Mouse (Mus musculus) kidney, postnatal 0 days (tissue): ENCODE results near the gene Camk1d. TPM values are rescaled to one million over a fixed set of nuclear protein-coding genes. Genes with fewer than 3 reads are reported as not detected.

Experiments used
- ATAC-seq: fragments of 200-750 bp; cut with Nextera tagmentation; replicated peaks from 2 replicates; pipeline ENCODE4 v1.8.0; 2017; ENCODE audit warnings: low read depth, moderate number of reproducible peaks, moderate TSS enrichment, moderate library complexity; ENCODE audit not compliant: low FRiP score
- DNase-seq: peaks from one replicate; pipeline ENCODE4 v3.0.0-alpha.2; 2016; ENCODE audit warnings: low spot score
- H3K27ac ChIP-seq: fragments of 300-500 bp; sonication (generic); 2 replicates; pipeline ENCODE4 v1.5.1; 2014; ENCODE audit warnings: mild to moderate bottlenecking
- H3K27me3 ChIP-seq: fragments of 300-500 bp; sonication (generic); 2 replicates; pipeline ENCODE4 v1.6.1; 2014; ENCODE audit warnings: low read length, mixed read lengths; ENCODE audit not compliant: insufficient read depth
- H3K36me3 ChIP-seq: fragments of 300-500 bp; sonication (generic); 2 replicates; pipeline ENCODE4 v1.6.1; 2014; ENCODE audit warnings: low read length, mixed read lengths; ENCODE audit not compliant: insufficient read depth
- H3K4me1 ChIP-seq: fragments of 300-500 bp; sonication (generic); replicated peaks from 2 replicates; pipeline ENCODE4 v1.6.1; 2014; ENCODE audit warnings: antibody characterized with exemption, low read length, mixed read lengths; ENCODE audit not compliant: insufficient read depth
- H3K4me2 ChIP-seq: fragments of 300-500 bp; sonication (generic); 2 replicates; pipeline ENCODE4 v1.6.1; 2014; ENCODE audit warnings: mild to moderate bottlenecking, low read length, moderate library complexity, mixed read lengths
- H3K4me3 ChIP-seq: fragments of 300-500 bp; sonication (generic); replicated peaks from 2 replicates; pipeline ENCODE4 v1.5.1; 2014; ENCODE audit warnings: low read depth, low read length
- H3K9ac ChIP-seq: fragments of 300-500 bp; sonication (generic); 2 replicates; pipeline ENCODE4 v1.6.1; 2014; ENCODE audit warnings: low read depth, low read length
- H3K9me3 ChIP-seq: fragments of 300-500 bp; sonication (generic); replicated peaks from 2 replicates; pipeline ENCODE4 v1.6.1; 2016; ENCODE audit warnings: low read length, inconsistent platforms, mixed read lengths
- CTCF ChIP-seq: IDR thresholded peaks from 2 replicates; pipeline ENCODE4 v1.5.1; 2016; ENCODE audit warnings: antibody characterized with exemption, low read depth, mild to moderate bottlenecking, moderate library complexity
- WGBS: fragments of 180-500 bp; shearing (Covaris S2); extraction: QIAGEN DNeasy Blood & Tissue Kit; methylation state at CpG from one replicate; pipeline ENCODE4 v1.1.7; 2014; 5-methylcytosine and 5-hydroxymethylcytosine counted together
- polyA plus RNA-seq: library from polyadenylated mRNA; unstranded; fragments of >200 nt; fragmentation: Nextera tagmentation; extraction: Ambion mirVana; gene quantifications from 2 replicates; pipeline ENCODE4 v1.2.1, GENCODE M21; 2015

Camk1d gene
- polyA plus RNA-seq, 1 experiment from 2014 or later, result 1.5 TPM

DNA sequence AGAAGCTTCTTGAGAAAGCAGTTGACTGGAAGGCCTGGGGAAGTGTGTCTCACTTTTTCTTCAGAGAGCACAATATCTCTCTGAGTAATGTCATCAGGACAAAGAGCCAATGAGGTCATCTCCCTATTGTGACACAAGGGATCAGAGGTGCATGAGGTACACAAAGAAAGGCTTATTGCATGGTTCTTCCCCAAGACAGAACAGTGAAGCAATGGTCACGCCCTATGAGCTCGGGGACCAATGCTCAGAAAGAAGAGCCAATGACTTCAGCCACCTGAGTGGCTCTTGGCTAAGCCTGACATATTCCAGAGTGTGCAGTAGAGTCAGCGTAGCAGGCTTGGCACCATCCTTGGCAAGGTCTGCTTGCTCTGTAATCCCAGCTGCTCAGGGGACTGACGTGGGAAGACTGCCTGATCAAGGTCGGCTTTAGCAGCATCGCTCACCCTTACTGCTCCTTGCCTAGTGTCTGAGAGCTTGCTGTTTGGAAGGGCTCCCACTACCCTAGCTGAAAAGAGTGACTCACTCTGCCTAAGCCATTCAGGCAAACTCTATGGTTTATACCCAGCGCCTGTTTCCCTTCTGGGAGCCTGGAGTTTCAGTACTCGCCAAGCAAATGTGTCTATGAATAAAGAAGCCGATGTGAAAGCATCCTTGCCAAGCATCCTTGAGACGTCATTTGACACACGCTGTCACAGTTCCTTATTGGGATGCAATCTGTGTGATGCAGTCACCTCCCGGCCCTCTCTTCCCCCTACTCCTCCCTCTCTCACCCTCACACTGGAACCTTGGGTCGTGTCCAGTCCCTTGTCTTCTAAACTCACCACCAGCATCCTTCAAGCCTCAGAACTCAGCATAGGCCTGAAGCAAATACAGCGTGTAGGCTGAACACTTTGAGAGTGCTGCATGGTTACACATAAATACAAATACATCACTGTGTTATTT is 77.2 kb downstream of the Camk1d start:
- Histone ChIP-seq H3K4me2 (no peak overlapping the region), H3K27ac (no peak overlapping the region), H3K4me1 (no peaks in the 10 kb centered on the region), H3K27me3 (no peaks in the 10 kb centered on the region), H3K36me3 (no peaks in the 10 kb centered on the region), H3K9me3 (no peaks in the 10 kb centered on the region), H3K4me3 (no peak overlapping the region), H3K9ac (no peak overlapping the region)
- DNase-seq (no peak), ATAC-seq (no peak)
- no peak for TF ChIP-seq CTCF
- 91% methylated on average over 14 of the region's 14 CpGs for WGBS

DNA sequence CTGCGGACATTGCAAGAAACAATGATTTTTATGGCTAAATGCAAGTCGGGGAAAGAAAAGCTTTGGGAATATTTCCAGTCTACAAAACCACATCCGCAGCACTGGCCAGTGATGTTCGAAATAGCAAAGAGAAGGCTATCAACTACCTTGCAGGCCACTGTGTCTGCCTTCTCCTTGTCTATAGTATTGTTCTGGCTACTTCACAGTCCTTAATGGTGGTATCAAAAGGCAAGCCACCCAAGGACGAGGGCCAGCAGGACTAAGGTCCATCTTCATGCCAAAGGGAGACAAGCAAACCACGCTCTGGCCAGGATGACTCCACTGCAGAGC is 82.0 kb downstream of the Camk1d start:
- Histone ChIP-seq H3K9ac (no peak overlapping the region), H3K27me3 (no peaks in the 10 kb centered on the region), H3K36me3 (no peaks in the 10 kb centered on the region), H3K27ac (peak overlapping the region; percentile 48), H3K4me2 (no peak overlapping the region), H3K9me3 (no peaks in the 10 kb centered on the region), H3K4me3 (no peak overlapping the region), H3K4me1 (no peaks in the 10 kb centered on the region)
- no peak for DNase-seq
- WGBS, result 55% methylated on average over 6 of the region's 6 CpGs
- TF ChIP-seq CTCF, result no peak
- no peak for ATAC-seq

DNA sequence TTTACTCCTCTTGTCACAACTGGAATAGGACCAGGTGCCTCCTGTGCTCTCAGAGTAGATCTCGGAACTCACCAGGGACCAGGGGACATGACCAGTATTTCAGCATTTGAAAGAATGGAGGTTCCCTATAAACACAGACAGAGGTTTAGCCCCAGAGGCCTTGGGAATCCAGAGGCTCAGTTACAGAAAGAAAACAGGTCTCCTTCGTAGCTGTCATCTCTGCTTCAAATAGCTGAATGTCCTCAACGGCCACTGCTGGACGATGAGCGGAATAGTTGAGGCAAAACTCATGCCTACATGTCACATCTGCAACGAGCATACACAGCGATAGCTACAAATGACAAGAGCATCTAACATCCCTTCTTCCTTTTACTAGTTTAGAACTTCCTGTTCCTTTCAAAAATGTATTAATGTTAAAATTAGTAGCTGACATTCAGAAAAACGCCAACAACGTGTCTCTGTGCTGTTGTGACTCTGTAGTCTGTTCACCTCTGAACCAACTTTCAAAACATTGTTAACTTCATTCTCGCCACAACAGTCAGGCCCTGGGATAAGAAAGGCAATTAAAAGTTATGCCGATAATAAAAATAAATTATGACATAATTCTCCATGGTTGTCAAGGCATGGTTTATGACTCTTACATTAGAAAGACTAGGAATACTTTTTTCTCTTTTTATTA is 82.5 kb downstream of the Camk1d start:
- WGBS, result 48% methylated on average over 11 of the region's 11 CpGs
- Histone ChIP-seq H3K9me3 (no peaks in the 10 kb centered on the region), H3K27me3 (no peaks in the 10 kb centered on the region), H3K4me1 (no peaks in the 10 kb centered on the region), H3K4me3 (no peak overlapping the region), H3K4me2 (no peak overlapping the region), H3K27ac (0 out of 2 replicates have a peak overlapping the region, but pooled peaks have one; percentile 37), H3K9ac (no peak overlapping the region), H3K36me3 (no peaks in the 10 kb centered on the region)
- DNase-seq (peak; percentile 86), ATAC-seq (no peak)
- TF ChIP-seq CTCF, result no peak

DNA sequence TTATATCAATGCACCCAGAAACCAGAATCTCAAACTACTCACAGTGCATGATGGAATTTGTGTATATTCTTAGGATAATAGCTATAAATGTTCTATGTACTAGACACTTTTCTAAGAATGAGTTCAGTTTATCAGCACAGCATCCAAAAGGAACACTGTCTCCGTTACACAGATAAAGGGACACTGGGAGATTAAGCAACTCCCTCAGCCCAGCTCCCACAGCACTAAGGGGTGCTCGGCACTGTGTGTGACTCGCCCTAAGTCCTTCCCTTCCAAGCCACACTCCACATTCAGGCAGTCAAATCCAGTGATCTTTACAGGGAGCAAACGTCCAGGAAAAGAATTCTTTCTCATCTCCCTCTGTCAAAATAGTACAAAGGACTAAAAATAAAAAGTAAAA is 83.6 kb downstream of the Camk1d start:
- H3K36me3 ChIP-seq, result no peaks in the 10 kb centered on the region
- H3K9me3 ChIP-seq, result no peaks in the 10 kb centered on the region
- H3K9ac ChIP-seq, result no peak overlapping the region
- no peak overlapping the region for H3K4me2 ChIP-seq
- DNase-seq, result no peak
- ATAC-seq, result no peak
- H3K4me3 ChIP-seq, result no peak overlapping the region
- 68% methylated on average over 4 of the region's 4 CpGs for WGBS
- H3K4me1 ChIP-seq, result no peaks in the 10 kb centered on the region
- no peak overlapping the region for H3K27ac ChIP-seq
- H3K27me3 ChIP-seq, result no peaks in the 10 kb centered on the region
- TF ChIP-seq CTCF, result no peak

DNA sequence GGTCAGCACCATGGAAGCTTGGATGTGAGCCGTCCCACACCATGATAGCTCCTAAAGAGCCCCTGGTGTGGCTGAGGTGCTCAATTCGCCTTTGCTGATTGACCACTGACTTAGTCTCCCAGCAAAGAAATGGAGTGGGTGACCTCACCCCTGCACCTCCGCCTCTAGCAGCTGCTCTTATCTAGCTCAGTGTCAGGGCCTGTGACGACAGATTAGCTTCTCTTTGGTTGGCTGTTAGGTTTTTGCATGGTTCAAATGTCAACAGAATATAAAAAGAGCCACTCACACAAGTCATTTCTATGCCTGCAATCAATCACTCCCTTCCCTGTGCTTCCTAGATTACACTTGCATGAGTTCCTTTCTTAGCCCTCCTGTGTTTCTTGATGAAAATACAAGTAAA is 89.9 kb downstream of the Camk1d start:
- Histone ChIP-seq H3K4me3 (no peak overlapping the region), H3K27ac (no peak overlapping the region), H3K9me3 (no peaks in the 10 kb centered on the region), H3K36me3 (no peaks in the 10 kb centered on the region), H3K4me1 (no peaks in the 10 kb centered on the region), H3K4me2 (no peak overlapping the region), H3K9ac (no peak overlapping the region), H3K27me3 (no peaks in the 10 kb centered on the region)
- TF ChIP-seq CTCF, result no peak
- WGBS, result 73% methylated on average over 4 of the region's 4 CpGs
- no peak for DNase-seq
- no peak for ATAC-seq

DNA sequence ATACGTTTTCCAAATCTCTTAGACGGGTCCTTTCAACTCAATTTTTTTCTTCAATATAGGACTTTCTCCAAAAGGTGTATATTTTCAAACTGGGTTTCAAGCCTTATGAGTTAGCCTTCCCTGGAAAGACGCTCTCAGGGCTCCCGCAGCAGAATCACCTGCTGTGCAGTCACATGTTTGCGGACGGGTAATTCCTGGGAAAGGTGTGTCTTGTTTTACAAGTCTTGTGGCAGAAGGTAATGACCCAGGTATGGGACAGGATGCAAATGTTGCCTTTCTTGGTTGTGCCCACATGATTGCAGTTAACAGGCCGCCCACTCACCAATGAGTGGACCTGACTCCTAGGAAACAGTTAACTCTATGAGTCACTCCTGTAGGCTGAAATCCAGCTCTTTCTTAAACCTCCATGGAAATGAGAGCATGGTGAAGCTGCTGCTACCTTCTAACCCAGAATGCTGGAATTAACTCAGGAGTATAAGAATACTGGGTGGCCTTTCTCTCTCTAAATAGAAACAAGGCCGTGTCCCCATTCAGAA is 95.9 kb downstream of the Camk1d start:
- no peak for TF ChIP-seq CTCF
- DNase-seq (no peak), ATAC-seq (no peak)
- Histone ChIP-seq H3K4me1 (no peaks in the 10 kb centered on the region; the same call in 1 of the 2 replicates), H3K27me3 (no peaks in the 10 kb centered on the region), H3K27ac (no peak overlapping the region), H3K36me3 (no peaks in the 10 kb centered on the region), H3K4me2 (no peak overlapping the region), H3K9me3 (no peaks in the 10 kb centered on the region), H3K4me3 (no peak overlapping the region), H3K9ac (no peak overlapping the region)
- WGBS, result 80% methylated on average over 8 of the region's 8 CpGs
